Mouse (Mus musculus): ENCODE data around the gene Hsd17b13. TPM values are rescaled to one million over a fixed set of nuclear protein-coding genes. Genes with fewer than 3 reads are reported as not detected.
A peak's percentile ranks its signal among the peaks of the same experiment; 100 is the strongest.
"Not testable (repeated sequence)": the region's sequence is repeated elsewhere in the genome, so short reads cannot be mapped to it uniquely, and the experiment has no call there.

Hsd17b13 gene
- polyA plus RNA-seq, 1 experiment from 2014 or later, result 0.20 TPM

DNA sequence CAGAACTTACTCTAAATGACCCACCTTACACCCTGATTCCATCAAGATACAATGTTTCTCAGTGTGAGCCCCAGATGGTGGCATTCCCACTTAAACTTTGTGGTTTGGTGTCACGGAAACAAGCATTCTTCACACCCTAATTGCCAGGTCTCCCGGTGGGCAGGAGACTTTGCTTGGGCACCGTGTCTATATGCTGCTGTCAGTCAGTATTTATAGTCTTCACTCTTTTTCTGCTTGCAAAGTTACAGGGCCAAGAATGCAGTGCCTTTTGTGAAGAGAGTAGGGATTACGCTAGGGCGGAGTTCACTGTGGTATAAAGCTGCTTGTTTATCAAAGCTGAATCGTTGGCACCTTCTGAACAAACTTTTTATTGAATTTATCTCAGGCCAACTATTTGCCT is 34.0 kb downstream of the Hsd17b13 start:
- no peak overlapping the region for H3K4me2 ChIP-seq (replicated peaks; ENCODE audit: low read depth, low read length)
- no peaks in the 10 kb centered on the region for H3K36me3 ChIP-seq (ENCODE audit: insufficient read depth, low read length)
- DNase-seq (ENCODE audit: low spot score) (no peak), ATAC-seq (no peak)
- no peak overlapping the region for H3K9ac ChIP-seq (replicated peaks; ENCODE audit: low read depth)
- H3K4me1 ChIP-seq (ENCODE audit: insufficient read depth, low read depth, low read length), result no peaks in the 10 kb centered on the region
- no peak overlapping the region for H3K27ac ChIP-seq (ENCODE audit: low read length)
- H3K9me3 ChIP-seq (ENCODE audit: low read length), result no peaks in the 10 kb centered on the region
- WGBS, result 55% methylated on average over 6 of the region's 6 CpGs
- TF ChIP-seq CTCF (IDR thresholded peaks at IDR 0.05) (no peak), EP300 (IDR thresholded peaks at IDR 0.05) (no peak)
- H3K27me3 ChIP-seq (replicated peaks; ENCODE audit: insufficient read depth, low read length), result no peaks in the 10 kb centered on the region; the same call in 1 of the 2 replicates
- H3K4me3 ChIP-seq (ENCODE audit: low read depth, low read length), result no peak overlapping the region

DNA sequence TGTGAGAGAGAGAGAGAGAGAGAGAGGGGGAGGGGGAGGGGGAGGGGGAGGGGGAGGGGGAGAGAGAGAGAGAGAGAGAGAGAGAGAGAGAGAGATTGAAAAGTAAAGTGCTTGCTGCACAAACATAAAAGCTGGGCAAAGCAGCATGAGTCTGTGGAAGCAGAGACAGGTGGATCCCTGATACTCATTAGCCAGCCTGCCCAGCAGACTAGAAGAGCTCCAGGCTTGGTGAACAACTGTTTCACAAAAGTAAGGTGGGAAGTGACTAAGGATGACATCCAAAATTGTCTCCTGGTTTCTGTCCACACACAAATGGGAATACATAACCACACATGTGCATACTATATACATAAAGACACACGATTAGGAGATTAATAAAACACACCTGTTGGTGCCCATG is 37.4 kb downstream of the Hsd17b13 start:
- ATAC-seq (no peak), DNase-seq (ENCODE audit: low spot score) (no peak)
- Histone ChIP-seq H3K27ac (ENCODE audit: low read length) (no peak overlapping the region), H3K9ac (replicated peaks; ENCODE audit: low read depth) (no peak overlapping the region), H3K27me3 (replicated peaks; ENCODE audit: insufficient read depth, low read length) (no peaks in the 10 kb centered on the region; the same call in 1 of the 2 replicates), H3K4me1 (ENCODE audit: insufficient read depth, low read depth, low read length) (no peaks in the 10 kb centered on the region), H3K36me3 (ENCODE audit: insufficient read depth, low read length) (no peaks in the 10 kb centered on the region), H3K9me3 (ENCODE audit: low read length) (no peaks in the 10 kb centered on the region), H3K4me2 (replicated peaks; ENCODE audit: low read depth, low read length) (no peak overlapping the region), H3K4me3 (ENCODE audit: low read depth, low read length) (no peak overlapping the region)
- no peak for TF ChIP-seq CTCF (IDR thresholded peaks at IDR 0.05)
- TF ChIP-seq EP300 (IDR thresholded peaks at IDR 0.05), result no peak
- 60% methylated on average over 1 of the region's 1 CpGs for WGBS

DNA sequence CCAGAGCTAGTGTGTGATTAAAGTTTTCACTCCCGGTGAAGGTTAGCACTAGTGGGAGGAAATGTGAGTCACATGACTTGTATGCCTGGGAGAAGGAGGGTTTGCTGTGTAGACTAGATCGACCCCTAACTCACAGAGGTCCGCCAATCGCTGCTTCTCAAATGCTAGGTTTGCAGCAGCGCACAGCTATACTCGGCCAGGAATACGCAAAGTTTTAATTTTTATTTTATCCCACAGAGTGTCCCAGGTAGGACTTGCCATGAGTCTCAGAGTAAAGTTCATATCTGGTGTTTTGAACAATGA is 37.9 kb downstream of the Hsd17b13 start:
- DNase-seq (ENCODE audit: low spot score), result no peak
- no peaks in the 10 kb centered on the region; the same call in 1 of the 2 replicates for H3K27me3 ChIP-seq (replicated peaks; ENCODE audit: insufficient read depth, low read length)
- H3K27ac ChIP-seq (ENCODE audit: low read length), result no peak overlapping the region
- 51% methylated on average over 7 of the region's 7 CpGs for whole genome bisulfite sequencing
- H3K9me3 ChIP-seq (ENCODE audit: low read length), result no peaks in the 10 kb centered on the region
- H3K36me3 ChIP-seq (ENCODE audit: insufficient read depth, low read length), result no peaks in the 10 kb centered on the region
- no peak overlapping the region for H3K4me2 ChIP-seq (replicated peaks; ENCODE audit: low read depth, low read length)
- no peak overlapping the region for H3K4me3 ChIP-seq (ENCODE audit: low read depth, low read length)
- no peaks in the 10 kb centered on the region for H3K4me1 ChIP-seq (ENCODE audit: insufficient read depth, low read depth, low read length)
- TF ChIP-seq EP300 (IDR thresholded peaks at IDR 0.05) (no peak), CTCF (IDR thresholded peaks at IDR 0.05) (no peak)
- no peak for ATAC-seq
- no peak overlapping the region for H3K9ac ChIP-seq (replicated peaks; ENCODE audit: low read depth)

- Histone ChIP-seq H3K36me3 (ENCODE audit: insufficient read depth, low read length) (no peaks in the 10 kb centered on the region), H3K9ac (replicated peaks; ENCODE audit: low read depth) (no peak overlapping the region), H3K27me3 (replicated peaks; ENCODE audit: insufficient read depth, low read length) (no peaks in the 10 kb centered on the region; the same call in 1 of the 2 replicates), H3K4me3 (ENCODE audit: low read depth, low read length) (no peak overlapping the region), H3K27ac (ENCODE audit: low read length) (no peak overlapping the region), H3K4me2 (replicated peaks; ENCODE audit: low read depth, low read length) (no peak overlapping the region), H3K4me1 (ENCODE audit: insufficient read depth, low read depth, low read length) (no peaks in the 10 kb centered on the region), H3K9me3 (ENCODE audit: low read length) (no peaks in the 10 kb centered on the region)
- no peak for TF ChIP-seq EP300 (IDR thresholded peaks at IDR 0.05)
- TF ChIP-seq CTCF (IDR thresholded peaks at IDR 0.05), result no peak
- ATAC-seq (no peak), DNase-seq (ENCODE audit: low spot score) (no peak)
- WGBS, result 46% methylated on average over 11 of the region's 11 CpGs
Observed at GRCm38 (mm10) chr5:103938547-103939349, 38.5 kb downstream of the Hsd17b13 start.

DNA sequence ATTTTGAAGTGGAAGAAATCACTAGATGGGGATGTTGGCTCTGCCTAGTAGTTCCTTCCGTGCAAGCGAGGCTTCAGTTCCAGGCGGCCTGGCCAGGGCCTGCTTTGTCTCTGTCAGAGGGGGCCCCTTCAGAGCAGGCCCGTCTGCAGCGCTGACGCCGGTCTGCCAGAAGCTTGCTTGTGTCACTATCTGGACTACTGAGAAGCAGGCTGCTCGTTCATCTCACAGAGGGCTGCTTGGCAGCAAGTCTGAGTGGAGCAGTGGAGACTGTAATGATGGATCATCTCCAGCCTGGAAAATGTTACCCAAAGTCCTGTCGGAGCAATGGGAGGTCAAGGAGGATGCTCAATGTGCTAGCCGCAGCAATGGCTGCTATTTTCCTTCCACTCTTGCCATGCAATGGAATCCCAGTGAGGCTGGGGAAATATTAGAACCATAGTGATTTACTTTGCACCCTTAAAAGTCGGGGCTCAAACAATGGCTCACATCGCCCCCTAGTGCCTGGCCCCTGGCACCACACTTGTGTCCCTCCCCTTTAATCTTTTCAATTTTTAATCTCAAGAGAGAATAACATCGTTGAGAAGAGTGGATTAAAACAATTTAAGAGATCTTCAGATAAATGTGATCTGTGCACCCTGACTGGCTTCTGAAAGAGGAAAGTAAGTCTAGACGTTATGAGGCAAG is 40.2 kb downstream of the Hsd17b13 start:
- no peak overlapping the region for H3K4me2 ChIP-seq (replicated peaks; ENCODE audit: low read depth, low read length)
- no peaks in the 10 kb centered on the region for H3K4me1 ChIP-seq (ENCODE audit: insufficient read depth, low read depth, low read length)
- H3K27ac ChIP-seq (ENCODE audit: low read length), result no peak overlapping the region
- no peak overlapping the region for H3K9ac ChIP-seq (replicated peaks; ENCODE audit: low read depth)
- no peaks in the 10 kb centered on the region for H3K36me3 ChIP-seq (ENCODE audit: insufficient read depth, low read length)
- no peaks in the 10 kb centered on the region; the same call in 1 of the 2 replicates for H3K27me3 ChIP-seq (replicated peaks; ENCODE audit: insufficient read depth, low read length)
- no peaks in the 10 kb centered on the region for H3K9me3 ChIP-seq (ENCODE audit: low read length)
- peak; percentile 75 for TF ChIP-seq CTCF (IDR thresholded peaks at IDR 0.05)
- no peak for TF ChIP-seq EP300 (IDR thresholded peaks at IDR 0.05)
- no peak overlapping the region for H3K4me3 ChIP-seq (ENCODE audit: low read depth, low read length)
- ATAC-seq, result peak; percentile 55
- WGBS, result 27% methylated on average over 14 of the region's 14 CpGs
- peak; percentile 62 for DNase-seq (ENCODE audit: low spot score)

- DNase-seq (ENCODE audit: low spot score); H3K36me3 ChIP-seq (ENCODE audit: insufficient read depth, low read length); H3K4me2 ChIP-seq (replicated peaks; ENCODE audit: low read depth, low read length); H3K9ac ChIP-seq (replicated peaks; ENCODE audit: low read depth); H3K27ac ChIP-seq (ENCODE audit: low read length); H3K27me3 ChIP-seq (replicated peaks; ENCODE audit: insufficient read depth, low read length); H3K9me3 ChIP-seq (ENCODE audit: low read length); ATAC-seq; H3K4me3 ChIP-seq (ENCODE audit: low read depth, low read length); H3K4me1 ChIP-seq (ENCODE audit: insufficient read depth, low read depth, low read length): not testable (repeated sequence)
Observed at GRCm38 (mm10) chr5:103931924-103932323, 45.3 kb downstream of the Hsd17b13 start.
